ENCODE assay signal across 8 mouse cellular contexts in the genomic region with DNA sequence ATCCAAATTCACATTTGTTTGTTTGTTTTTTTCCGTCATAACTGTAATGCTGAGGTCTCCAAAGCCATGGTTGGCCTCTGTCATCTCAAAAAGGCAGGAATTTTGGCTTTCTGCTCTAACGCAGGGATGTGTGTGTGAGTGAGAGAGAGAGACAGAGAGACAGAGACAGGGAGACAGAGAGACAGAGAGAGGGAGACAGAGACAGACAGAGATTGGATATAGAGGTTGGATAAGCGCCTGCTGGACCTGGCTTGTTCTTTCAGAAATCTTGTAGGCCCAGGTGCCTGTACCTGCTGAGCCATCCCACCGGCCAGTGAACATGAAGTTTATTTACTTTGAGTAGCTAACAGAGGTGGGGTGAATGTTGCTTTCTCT. TPM values are rescaled to one million over a fixed set of nuclear protein-coding genes. Genes with fewer than 3 reads are reported as not detected.
DNase-seq lines count a peak whose midpoint lies in the region; ATAC-seq and TF ChIP-seq lines count a peak whose summit lies in the region.

No protein-coding gene starts in this region.

- TF ChIP-seq EP300 in MEL (IDR thresholded peaks at IDR 0.05; ENCODE audit: low read depth in 1 of 2, low read length in 2 of 2): no peak

- TF ChIP-seq POLR2A in MEL (IDR thresholded peaks at IDR 0.05; ENCODE audit: control insufficient read depth in 1 of 2, insufficient read depth in 1 of 2, low read depth in 1 of 2, low read length in 2 of 2, poor library complexity in 1 of 2): no peak

- no peaks in the 10 kb centered on the region for H3K27me3 ChIP-seq in heart, embryonic 14.5 days (ENCODE audit: control insufficient read depth, insufficient read depth, low read length)
- no peaks in the 10 kb centered on the region for H3K27me3 ChIP-seq in MEL (ENCODE audit: control insufficient read depth in 1 of 2, insufficient read depth in 2 of 2, low read length in 2 of 2)
- H3K27me3 ChIP-seq in hindbrain, embryonic 13.5 days: no peaks in the 10 kb centered on the region

- H3K4me2 ChIP-seq in heart, embryonic 14.5 days (ENCODE audit: low read length): peak overlapping the region; percentile 44
- H3K4me2 ChIP-seq in hindbrain, embryonic 13.5 days: peak overlapping the region; percentile 8; the same call in 1 of the 2 replicates

- ATAC-seq in heart, embryonic 14.5 days (ENCODE audit: insufficient number of reproducible peaks, insufficient read depth, low FRiP score, low read depth): no peak
- no peak for ATAC-seq in hindbrain, embryonic 13.5 days (ENCODE audit: low FRiP score)
- ATAC-seq in megakaryocyte-erythroid progenitor cell, adult 5-6 weeks (replicated peaks; ENCODE audit: low FRiP score, low TSS enrichment, poor library complexity, severe bottlenecking): peak; percentile 48; the same call in 1 of the 2 replicates

- no peaks in the 10 kb centered on the region for H3K9me3 ChIP-seq in heart, embryonic 14.5 days (ENCODE audit: control insufficient read depth, low read length)
- no peaks in the 10 kb centered on the region for H3K9me3 ChIP-seq in MEL (replicated peaks; ENCODE audit: insufficient read depth, low read length)
- H3K9me3 ChIP-seq in hindbrain, embryonic 13.5 days: no peaks in the 10 kb centered on the region

- H3K9ac ChIP-seq in heart, embryonic 14.5 days (ENCODE audit: low read length): peak overlapping the region; percentile 92
- H3K9ac ChIP-seq in MEL (ENCODE audit: control insufficient read depth, low read depth, low read length, poor library complexity, severe bottlenecking): peak overlapping the region; percentile 63
- peak overlapping the region; percentile 97; the same call in 1 of the 2 replicates for H3K9ac ChIP-seq in hindbrain, embryonic 13.5 days

- WGBS in heart, embryonic 14.5 days: 31% methylated on average over 4 of the region's 4 CpGs
- WGBS in hindbrain, embryonic 13.5 days: 33% methylated on average over 4 of the region's 4 CpGs

- no peak for TF ChIP-seq RAD21 in MEL (IDR thresholded peaks at IDR 0.05; ENCODE audit: low read depth, low read length)

- H3K4me3 ChIP-seq in heart, embryonic 14.5 days (ENCODE audit: control insufficient read depth in 1 of 2, insufficient read depth in 1 of 2, low read depth in 1 of 2, low read length in 2 of 2): peak overlapping the region; percentile 86 to 99
- peak overlapping the region; percentile 53 to 79 for H3K4me3 ChIP-seq in MEL (ENCODE audit: control insufficient read depth in 1 of 2, insufficient read depth in 1 of 2, low read depth in 2 of 2, low read length in 2 of 2)
- peak overlapping the region; percentile 85 for H3K4me3 ChIP-seq in hindbrain, embryonic 13.5 days

- no peak overlapping the region for H3K27ac ChIP-seq in heart, embryonic 14.5 days (replicated peaks in 1 of 2; ENCODE audit: control insufficient read depth in 1 of 2, insufficient read depth in 1 of 2, low read depth in 2 of 2, low read length in 2 of 2)
- H3K27ac ChIP-seq in MEL (ENCODE audit: control insufficient read depth, low read depth, low read length): peak overlapping the region; percentile 50
- H3K27ac ChIP-seq in hindbrain, embryonic 13.5 days: no peak overlapping the region

- DNase-seq in heart, postnatal 4 days: no peak
- no peak for DNase-seq in MEL (ENCODE audit: low read depth, low spot score)
- no peak for DNase-seq in T-cell, adult 2 months (ENCODE audit: low spot score)
- DNase-seq in spleen, postnatal 14 days (ENCODE audit: low spot score in 2 of 2): no peak
- no peak for DNase-seq in thymus, postnatal 25 days

- H3K4me1 ChIP-seq in heart, embryonic 14.5 days (ENCODE audit: control insufficient read depth in 2 of 2, insufficient read depth in 2 of 2, low read length in 2 of 2): peaks cover 3 to 15% of the 10 kb centered on the region in 2 experiments; a peak in 3 of 4 replicates
- peaks cover 0 to 4% of the 10 kb centered on the region in 2 experiments; a peak in 1 of 4 replicates for H3K4me1 ChIP-seq in MEL (ENCODE audit: control insufficient read depth in 1 of 2, insufficient read depth in 2 of 2, low read length in 2 of 2)
- H3K4me1 ChIP-seq in hindbrain, embryonic 13.5 days (replicated peaks): peaks cover 14% of the 10 kb centered on the region

- TF ChIP-seq CTCF in MEL (IDR thresholded peaks at IDR 0.05 in 2 of 3, conservative IDR thresholded peaks at IDR 0.05 in 1 of 3; ENCODE audit: control insufficient read depth in 1 of 3, insufficient read depth in 1 of 3, low read depth in 2 of 3, low read length in 3 of 3, poor library complexity in 1 of 3, severe bottlenecking in 1 of 3): no peak

- H3K79me2 ChIP-seq in MEL (ENCODE audit: control insufficient read depth, insufficient read depth, low read length, poor library complexity): peaks cover 17% of the 10 kb centered on the region

- peaks cover 13% of the 10 kb centered on the region for H3K36me3 ChIP-seq in heart, embryonic 14.5 days (ENCODE audit: control insufficient read depth, insufficient read depth, low read length)
- H3K36me3 ChIP-seq in MEL (ENCODE audit: control insufficient read depth in 1 of 2, insufficient read depth in 2 of 2, low read length in 2 of 2): peaks cover under 1 to 15% of the 10 kb centered on the region in 2 experiments; a peak in 3 of 4 replicates
- H3K36me3 ChIP-seq in hindbrain, embryonic 13.5 days: peaks cover 8% of the 10 kb centered on the region

TF ChIP-seq in MEL, 35 proteins besides CTCF, POLR2A, EP300 and RAD21:
- TF ChIP-seq POLR2AphosphoS5 (IDR thresholded peaks at IDR 0.05; ENCODE audit: borderline replicate concordance, low read depth, low read length): no peak
TF ChIP-seq in MEL: peak in this region for 0.

RNA-seq across cellular contexts. Expression of gene Dpp8, which starts 0.3 kb away (rescaled TPM):
- polyA plus RNA-seq in heart, embryonic 14.5 days (2014; fragmentation: Nextera tagmentation; extraction: Ambion mirVana): 26.4 and 27.9 TPM in 2 replicates
- total RNA-seq in heart, postnatal 4 days (2021): 10 to 100 TPM; 65.2 to 71.0 TPM
- 42.5 and 51.8 TPM in 2 replicates for total RNA-seq in MEL (2012; rRNA removed)
- 10 to 100 TPM in 1 of 2 experiments, not detected in 1; 62.1 TPM for polyA plus RNA-seq in MEL (2012; ENCODE audit: insufficient read depth in 1 of 2, insufficient read length in 2 of 2, low read depth in 1 of 2, low replicate concordance in 2 of 2, missing spikeins in 1 of 2)
- 36.8 and 39.3 TPM in 2 replicates for polyA plus RNA-seq in hindbrain, embryonic 13.5 days (2015; fragmentation: Nextera tagmentation; extraction: Ambion mirVana)
- total RNA-seq in megakaryocyte-erythroid progenitor cell, adult 5-6 weeks (2014; fragmentation: Nextera tagmentation): 76.5 and 88.9 TPM in 2 replicates
- 77.5 and 95.5 TPM in 2 replicates for total RNA-seq in megakaryocyte-erythroid progenitor cell, adult 5-6 weeks (2017)

RNA-seq across cellular contexts. Expression of gene Hacd3, which starts 10.4 kb away (rescaled TPM):
- polyA plus RNA-seq in heart, embryonic 14.5 days (2014; fragmentation: Nextera tagmentation; extraction: Ambion mirVana): 50.3 and 52.5 TPM in 2 replicates
- total RNA-seq in heart, postnatal 4 days (2021): 10 to 100 TPM; 21.0 to 23.2 TPM
- 47.7 and 57.9 TPM in 2 replicates for total RNA-seq in MEL (2012; rRNA removed)
- 100 to 1,000 TPM in 1 of 2 experiments, 10 to 100 TPM in 1; 47.3 to 340 TPM for polyA plus RNA-seq in MEL (2012; ENCODE audit: insufficient read depth in 1 of 2, insufficient read length in 2 of 2, low read depth in 1 of 2, low replicate concordance in 2 of 2, missing spikeins in 1 of 2)
- polyA plus RNA-seq in hindbrain, embryonic 13.5 days (2015; fragmentation: Nextera tagmentation; extraction: Ambion mirVana): 202 and 206 TPM in 2 replicates
- 40.4 and 48.9 TPM in 2 replicates for total RNA-seq in megakaryocyte-erythroid progenitor cell, adult 5-6 weeks (2014; fragmentation: Nextera tagmentation)
- total RNA-seq in megakaryocyte-erythroid progenitor cell, adult 5-6 weeks (2017): 68.1 and 71.5 TPM in 2 replicates
